Mouse (Mus musculus): Measurements from ENCODE around the gene Cavin2.

DNA sequence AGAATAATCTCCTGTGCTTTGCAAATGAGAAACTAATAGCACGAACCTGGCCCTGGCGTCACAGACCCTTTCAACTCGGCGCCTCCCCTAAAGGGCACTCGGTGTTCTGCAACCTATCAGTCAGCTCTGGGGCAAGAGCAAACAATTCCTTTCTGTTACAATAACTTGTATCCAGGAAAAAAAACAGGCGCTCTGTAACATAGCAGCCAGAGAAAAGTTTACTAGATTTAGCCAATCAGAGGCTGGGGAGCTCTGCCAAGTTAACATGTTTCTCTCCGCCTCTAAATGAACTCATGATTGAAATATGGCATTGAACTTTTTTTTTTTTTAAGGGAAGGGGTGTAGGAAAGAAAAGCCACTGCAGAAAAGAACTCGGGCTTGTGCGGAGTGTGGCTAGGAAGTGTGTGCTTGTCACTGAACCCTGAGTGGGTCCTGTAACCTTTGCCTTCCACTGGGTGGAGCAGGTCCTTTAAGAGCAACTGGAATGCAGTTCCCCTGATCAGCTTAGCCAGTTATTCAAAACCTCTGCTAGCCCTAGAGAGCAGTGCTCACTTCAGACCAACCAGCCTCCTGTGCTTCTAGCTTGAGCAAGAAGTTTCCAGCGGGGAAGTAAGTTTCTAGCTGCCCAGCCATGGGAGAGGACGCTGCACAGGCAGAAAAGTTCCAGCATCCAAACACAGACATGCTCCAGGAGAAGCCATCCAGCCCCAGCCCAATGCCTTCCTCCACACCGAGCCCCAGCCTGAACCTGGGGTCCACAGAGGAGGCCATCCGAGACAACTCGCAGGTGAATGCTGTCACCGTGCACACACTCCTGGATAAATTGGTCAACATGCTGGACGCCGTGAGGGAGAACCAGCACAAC is at the start of gene Cavin2:
- TF ChIP-seq CTCF (IDR thresholded peaks at IDR 0.05) = peak; percentile 57
- peak; percentile 97 for TF ChIP-seq EP300 (IDR thresholded peaks at IDR 0.05)
